Mouse (Mus musculus): ENCODE data around the gene Supt6. TPM values are rescaled to one million over a fixed set of nuclear protein-coding genes. Genes with fewer than 3 reads are reported as not detected.

Gene Supt6
- polyA plus RNA-seq, 1 experiment, result 95.6 TPM

DNA sequence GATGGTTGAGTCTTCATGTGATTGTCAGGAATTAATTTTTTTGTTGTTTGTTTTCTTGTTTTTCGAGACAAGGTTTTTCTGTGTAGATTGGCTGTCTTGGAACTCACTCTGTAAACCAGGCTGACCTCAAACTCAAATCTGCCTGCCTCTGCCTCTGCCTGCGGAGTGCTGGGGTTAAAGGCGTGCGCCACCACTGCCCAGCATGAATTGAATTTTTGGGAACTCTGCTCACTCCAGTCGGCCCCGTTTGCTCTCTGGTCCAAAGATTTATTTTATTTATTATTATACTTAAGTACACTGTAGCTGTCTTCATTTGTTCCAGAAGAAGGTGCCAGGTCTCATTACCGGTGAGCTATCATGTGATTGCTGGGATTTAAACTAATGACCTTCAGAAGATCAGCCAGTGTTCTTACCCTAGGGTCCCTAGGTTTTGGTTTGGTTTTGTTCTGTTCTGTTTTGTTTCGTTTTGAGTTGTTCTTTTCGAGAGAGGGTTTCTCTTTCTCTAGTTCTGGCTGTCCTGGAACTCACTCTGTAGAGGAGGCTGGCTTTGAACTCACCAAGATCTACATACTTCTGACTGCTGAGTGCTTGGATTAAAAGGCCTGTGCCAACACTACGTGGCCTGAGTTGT lies 61.8 kb downstream of the Supt6 start:
- Histone ChIP-seq H3K4me1 (peaks cover 53% of the 10 kb centered on the region), H3K4me3 (replicated peaks) (peak overlapping the region; percentile 96), H3K36me3 (replicated peaks; ENCODE audit: low read length) (peaks cover 32% of the 10 kb centered on the region), H3K9me3 (no peaks in the 10 kb centered on the region), H3K27me3 (replicated peaks) (peaks cover 25% of the 10 kb centered on the region)
- no peak for TF ChIP-seq FLI1 (IDR thresholded peaks at IDR 0.05; ENCODE audit: low read length)
- TF ChIP-seq GATA1 (IDR thresholded peaks at IDR 0.05; ENCODE audit: borderline replicate concordance, low read length), result no peak

DNA sequence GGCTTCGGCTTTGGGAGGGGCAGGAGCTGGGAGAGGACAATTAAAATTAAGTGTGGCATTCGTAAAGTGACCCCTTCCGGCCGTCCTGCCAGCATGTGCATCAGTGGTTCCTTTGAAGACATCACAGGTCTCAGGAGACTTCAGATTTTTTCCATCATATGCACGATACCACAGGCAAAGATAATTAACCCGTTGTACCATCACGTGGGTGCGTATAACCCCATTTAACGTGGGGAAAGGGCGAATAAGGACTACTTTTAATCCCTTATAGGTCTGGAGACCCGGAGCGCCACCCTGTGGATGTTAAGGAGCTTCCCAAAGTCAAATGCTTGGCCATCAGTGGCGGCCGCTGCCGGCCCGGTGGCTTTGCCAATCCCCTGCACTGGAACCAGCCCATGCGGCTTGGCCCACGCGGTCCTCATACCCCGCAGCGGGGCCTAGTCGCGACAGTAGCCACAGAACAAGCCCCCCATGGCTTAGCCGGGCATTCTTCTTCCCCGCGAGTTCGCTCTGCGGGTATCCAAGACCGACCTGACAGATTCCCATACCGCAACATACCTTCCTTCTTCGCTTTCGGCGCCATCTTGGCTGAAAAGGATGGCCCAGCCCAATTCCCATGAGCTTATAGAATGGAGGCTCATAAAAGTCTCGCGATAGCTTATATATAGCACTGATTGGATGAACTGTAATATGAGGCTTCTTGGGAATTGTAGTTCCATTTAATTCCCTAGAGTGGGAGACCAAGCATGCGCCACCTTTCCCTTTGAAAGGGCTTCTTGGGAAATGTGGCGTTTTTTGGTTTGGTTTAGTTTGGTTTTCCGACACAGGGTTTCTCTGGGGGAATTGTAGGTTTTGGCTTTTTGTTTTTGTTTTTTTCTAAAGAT lies 62.6 kb downstream of the Supt6 start, which contains the start of gene Rpl23a:
Gene Rpl23a, minus strand, starts transcription at position 624 of the 884 bp plus-strand sequence.
- H3K4me3 ChIP-seq (replicated peaks), result peak within 1 kb of the TSS; percentile 96
- TF ChIP-seq GATA1 (IDR thresholded peaks at IDR 0.05; ENCODE audit: borderline replicate concordance, low read length) (no peak), FLI1 (IDR thresholded peaks at IDR 0.05; ENCODE audit: low read length) (no peak)
- H3K27me3 ChIP-seq (replicated peaks), result peaks cover 17% of the 10 kb centered on the region
- H3K9me3 ChIP-seq, result no peaks in the 10 kb centered on the region
- H3K36me3 ChIP-seq (replicated peaks; ENCODE audit: low read length), result peaks cover 33% of the 10 kb centered on the region
- H3K4me1 ChIP-seq, result peaks cover 51% of the 10 kb centered on the region

DNA sequence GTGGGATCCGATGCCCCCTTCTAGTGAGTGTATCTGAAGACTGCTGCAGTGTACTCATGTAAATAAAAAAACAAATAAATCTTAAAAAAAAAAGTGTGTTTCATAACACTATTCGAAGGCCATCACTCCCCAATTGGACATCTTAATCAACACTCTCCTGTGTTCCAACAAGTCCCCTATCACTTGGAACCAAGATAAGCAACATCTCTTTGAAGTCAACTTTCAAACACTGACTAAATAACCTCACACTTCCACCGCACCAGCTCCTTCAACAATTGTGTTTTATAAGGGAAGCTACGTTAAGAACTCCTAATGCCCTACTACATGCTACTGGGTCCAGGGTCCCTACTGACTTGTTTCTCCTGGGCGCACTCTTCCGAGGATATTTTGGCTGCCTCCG lies 63.3 kb downstream of the Supt6 start:
- TF ChIP-seq GATA1 (IDR thresholded peaks at IDR 0.05; ENCODE audit: borderline replicate concordance, low read length) (no peak), FLI1 (IDR thresholded peaks at IDR 0.05; ENCODE audit: low read length) (no peak)
- Histone ChIP-seq H3K27me3 (replicated peaks) (peaks cover 11% of the 10 kb centered on the region), H3K4me3 (replicated peaks) (peak overlapping the region; percentile 96), H3K9me3 (no peaks in the 10 kb centered on the region), H3K4me1 (peaks cover 56% of the 10 kb centered on the region), H3K36me3 (replicated peaks; ENCODE audit: low read length) (peaks cover 33% of the 10 kb centered on the region)

DNA sequence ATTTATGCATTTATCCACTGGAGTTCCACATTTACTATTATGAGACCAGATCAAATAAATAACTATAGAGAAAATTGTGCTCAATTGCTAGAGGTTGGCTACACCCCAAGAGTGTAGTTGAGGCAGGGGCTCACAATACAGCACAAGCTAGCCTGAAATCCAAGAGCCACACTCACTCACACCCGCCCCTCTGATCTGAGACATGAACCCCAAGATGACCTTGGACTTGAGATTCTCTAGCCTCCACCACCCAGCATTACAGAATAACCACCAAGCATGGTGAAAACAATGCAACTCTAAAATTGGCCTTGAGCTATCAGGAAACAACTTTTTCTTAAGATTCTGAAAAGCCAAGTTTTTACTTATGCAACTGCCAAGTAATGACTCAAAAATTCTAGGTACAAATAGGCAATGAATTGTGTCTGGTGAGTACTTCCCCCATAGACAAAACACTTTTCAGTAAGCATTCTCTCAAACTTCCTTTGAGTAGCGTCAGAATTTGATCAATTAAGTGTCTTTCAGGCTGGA lies 63.9 kb downstream of the Supt6 start:
- no peaks in the 10 kb centered on the region for H3K9me3 ChIP-seq
- peak overlapping the region; percentile 96 for H3K4me3 ChIP-seq (replicated peaks)
- peaks cover 61% of the 10 kb centered on the region for H3K4me1 ChIP-seq
- H3K36me3 ChIP-seq (replicated peaks; ENCODE audit: low read length), result peaks cover 33% of the 10 kb centered on the region
- TF ChIP-seq FLI1 (IDR thresholded peaks at IDR 0.05; ENCODE audit: low read length) (no peak), GATA1 (IDR thresholded peaks at IDR 0.05; ENCODE audit: borderline replicate concordance, low read length) (no peak)
- peaks cover 7% of the 10 kb centered on the region for H3K27me3 ChIP-seq (replicated peaks)

DNA sequence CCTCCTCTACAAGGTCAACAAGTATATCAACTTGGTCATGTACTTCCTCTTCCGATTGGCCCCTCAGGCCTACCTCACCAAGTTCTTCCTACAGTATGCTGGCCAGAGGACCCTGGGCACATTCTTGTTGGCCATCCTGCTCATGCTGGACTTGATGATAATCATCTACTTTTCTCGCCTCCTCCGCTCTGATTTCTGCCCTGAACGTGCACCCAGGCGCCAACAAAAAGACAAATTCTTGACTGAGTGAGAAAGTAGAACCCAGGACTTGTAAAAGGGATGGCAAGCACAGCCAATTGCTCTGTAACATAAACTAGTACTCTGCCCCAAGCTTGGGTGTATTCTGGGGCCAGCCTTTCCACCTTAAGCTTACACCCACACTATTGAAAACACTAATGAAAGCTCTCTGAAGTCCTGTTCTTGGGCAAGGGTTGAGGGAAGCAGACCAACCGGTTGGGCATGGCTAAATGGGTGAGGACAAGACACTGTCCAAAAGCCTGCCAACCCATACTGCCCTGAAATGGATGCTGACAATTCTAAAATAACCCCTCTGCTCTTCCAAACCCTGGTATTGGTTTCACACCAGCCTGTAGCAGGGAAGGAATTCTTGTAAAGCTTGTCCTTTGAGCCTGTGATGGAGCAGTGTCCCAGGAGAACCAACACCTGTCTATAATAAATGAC lies 65.6 kb downstream of the Supt6 start:
- Histone ChIP-seq H3K27me3 (replicated peaks) (no peaks in the 10 kb centered on the region), H3K4me1 (peaks cover 67% of the 10 kb centered on the region), H3K9me3 (no peaks in the 10 kb centered on the region), H3K36me3 (replicated peaks; ENCODE audit: low read length) (peaks cover 33% of the 10 kb centered on the region), H3K4me3 (replicated peaks) (peak overlapping the region; percentile 47)
- TF ChIP-seq FLI1 (IDR thresholded peaks at IDR 0.05; ENCODE audit: low read length) (no peak), GATA1 (IDR thresholded peaks at IDR 0.05; ENCODE audit: borderline replicate concordance, low read length) (no peak)

DNA sequence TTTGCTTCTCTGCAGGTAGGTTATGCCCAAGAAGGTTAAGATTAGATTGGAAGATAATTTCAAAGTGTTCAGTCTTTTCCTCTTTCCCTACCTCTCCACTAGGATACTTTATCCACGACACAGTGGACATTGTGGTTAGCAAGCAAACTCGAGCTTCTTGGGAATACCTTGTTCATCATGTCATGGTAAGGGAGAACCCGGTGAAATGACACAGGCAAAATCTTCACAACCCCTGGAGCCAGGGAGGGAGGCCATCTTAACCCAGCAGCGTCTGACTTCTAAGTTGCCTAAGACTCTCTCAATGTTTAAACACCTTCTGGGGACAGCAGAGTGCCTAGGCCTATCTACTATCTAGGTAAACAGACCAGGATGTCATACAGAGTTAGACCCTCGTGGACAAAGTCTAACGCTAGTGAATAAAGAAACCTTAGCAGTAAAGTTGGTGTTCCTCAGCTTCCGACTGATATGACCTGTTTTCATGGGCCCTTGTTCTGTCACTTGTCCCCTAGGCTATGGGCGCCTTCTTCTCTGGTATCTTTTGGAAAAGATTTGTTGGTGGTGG lies 66.3 kb downstream of the Supt6 start:
- no peaks in the 10 kb centered on the region for H3K27me3 ChIP-seq (replicated peaks)
- H3K4me3 ChIP-seq (replicated peaks), result peak overlapping the region; percentile 98
- H3K36me3 ChIP-seq (replicated peaks; ENCODE audit: low read length), result peaks cover 33% of the 10 kb centered on the region
- H3K9me3 ChIP-seq, result no peaks in the 10 kb centered on the region
- no peak for TF ChIP-seq FLI1 (IDR thresholded peaks at IDR 0.05; ENCODE audit: low read length)
- no peak for TF ChIP-seq GATA1 (IDR thresholded peaks at IDR 0.05; ENCODE audit: borderline replicate concordance, low read length)
- peaks cover 67% of the 10 kb centered on the region for H3K4me1 ChIP-seq

DNA sequence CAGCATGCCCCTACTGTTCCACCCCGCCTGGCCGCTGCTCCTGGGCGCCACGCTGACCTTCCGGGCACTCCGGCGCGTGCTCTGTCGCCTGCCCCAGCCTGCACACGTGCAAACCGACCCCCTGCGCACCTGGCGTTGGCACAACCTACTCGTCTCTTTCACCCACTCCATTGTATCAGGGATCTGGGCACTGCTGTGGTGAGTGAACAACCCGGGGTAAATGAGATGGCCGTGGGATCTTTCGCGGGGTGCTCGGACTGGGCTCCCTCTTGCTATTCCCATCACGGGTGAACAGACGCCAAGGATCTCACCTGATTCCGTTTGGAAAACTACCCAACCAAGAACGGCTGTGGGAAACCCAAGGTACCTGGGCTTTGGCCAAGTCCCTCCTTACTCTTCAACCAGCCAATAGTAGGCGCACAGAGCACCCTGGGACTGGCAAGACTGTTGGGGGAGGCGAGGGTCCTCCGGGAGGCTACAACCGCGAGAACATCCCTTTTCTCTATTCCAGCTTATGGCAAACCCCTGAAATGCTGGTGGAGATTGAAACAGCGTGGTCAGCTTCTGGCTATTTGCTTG lies 66.8 kb downstream of the Supt6 start:
- H3K4me3 ChIP-seq (replicated peaks), result peak overlapping the region; percentile 98
- no peaks in the 10 kb centered on the region for H3K9me3 ChIP-seq
- TF ChIP-seq GATA1 (IDR thresholded peaks at IDR 0.05; ENCODE audit: borderline replicate concordance, low read length) (no peak), FLI1 (IDR thresholded peaks at IDR 0.05; ENCODE audit: low read length) (no peak)
- H3K4me1 ChIP-seq, result peaks cover 64% of the 10 kb centered on the region
- H3K36me3 ChIP-seq (replicated peaks; ENCODE audit: low read length), result peaks cover 33% of the 10 kb centered on the region
- H3K27me3 ChIP-seq (replicated peaks), result no peaks in the 10 kb centered on the region

DNA sequence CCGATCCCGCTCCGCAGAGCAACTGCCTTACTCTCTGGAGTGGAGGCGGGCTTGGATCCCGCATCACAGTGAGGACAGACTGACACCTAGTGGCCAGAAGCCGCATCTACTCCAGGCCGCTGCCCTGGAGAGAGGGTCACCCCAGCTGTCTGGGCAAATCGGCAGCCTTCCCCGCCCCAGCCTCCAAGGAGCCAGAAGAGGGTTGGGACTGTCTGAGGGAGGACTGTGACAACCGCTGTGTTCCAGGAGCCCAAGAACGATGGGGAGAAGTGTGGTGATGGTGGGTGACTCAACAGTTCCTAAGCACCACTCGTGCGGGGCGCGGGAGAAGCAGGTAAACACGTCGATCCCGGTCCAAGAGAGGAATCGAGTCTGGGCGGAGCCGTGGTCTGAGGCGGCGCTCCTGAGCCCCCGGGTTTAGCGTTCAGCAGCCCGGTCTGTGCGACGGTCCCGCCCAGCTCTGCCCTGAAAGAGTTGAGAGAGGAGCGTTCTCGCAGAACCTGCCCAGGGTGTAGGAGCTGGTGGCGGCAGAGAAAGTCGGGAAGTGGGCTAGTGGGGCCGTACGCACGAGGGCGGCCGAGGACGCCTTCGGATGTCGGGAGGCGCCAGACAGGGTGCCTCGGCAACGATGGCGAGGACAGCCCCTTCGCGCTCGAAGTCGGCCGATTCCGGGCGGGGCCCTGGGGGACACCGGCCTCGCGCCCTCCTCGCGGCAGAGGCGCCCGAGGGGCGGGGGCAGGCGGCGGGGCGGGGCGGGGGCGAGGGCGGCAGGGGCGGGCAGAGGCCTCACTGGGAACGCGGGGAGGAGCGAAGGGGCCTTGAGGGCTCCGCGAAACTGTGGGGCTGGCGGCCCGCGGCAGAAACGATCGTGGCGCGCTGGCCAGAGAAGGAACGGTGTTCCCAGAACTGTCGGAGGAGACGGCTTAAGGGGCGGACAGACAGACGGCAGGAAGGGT lies 67.6 kb downstream of the Supt6 start:
- Histone ChIP-seq H3K9me3 (no peaks in the 10 kb centered on the region), H3K4me3 (replicated peaks) (peak overlapping the region; percentile 98), H3K4me1 (peaks cover 61% of the 10 kb centered on the region), H3K36me3 (replicated peaks; ENCODE audit: low read length) (peaks cover 33% of the 10 kb centered on the region), H3K27me3 (replicated peaks) (no peaks in the 10 kb centered on the region)
- TF ChIP-seq FLI1 (IDR thresholded peaks at IDR 0.05; ENCODE audit: low read length), result no peak
- no peak for TF ChIP-seq GATA1 (IDR thresholded peaks at IDR 0.05; ENCODE audit: borderline replicate concordance, low read length)

Data from megakaryocyte, embryonic 14.5 days (primary cell).